Mouse (Mus musculus): ENCODE measurements around the gene 4930516K23Rik. TPM values are rescaled to one million over a fixed set of nuclear protein-coding genes. Genes with fewer than 3 reads are reported as not detected.

Gene 4930516K23Rik
- polyA plus RNA-seq, 1 experiment = not detected

DNA sequence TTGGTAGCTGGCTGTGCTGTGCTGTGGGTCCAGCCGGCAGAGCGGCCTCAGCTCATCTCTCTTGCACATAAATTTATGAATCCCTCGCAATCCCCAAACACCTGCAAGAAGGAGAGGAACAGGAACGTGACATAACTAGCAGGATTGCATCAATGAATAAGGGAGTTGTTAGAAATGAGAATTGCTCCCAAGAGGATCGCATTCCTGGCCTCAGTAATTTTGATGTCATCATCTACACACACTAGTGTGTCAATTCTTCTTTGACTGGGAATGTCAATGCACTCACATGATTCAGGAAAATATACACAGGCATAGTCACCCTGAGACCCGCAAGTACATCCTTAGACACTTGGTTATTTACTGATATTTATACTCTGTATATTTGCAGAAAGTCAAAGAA is 35.8 kb downstream of the 4930516K23Rik start, which contains the start of gene Olfr640:
Gene Olfr640 (minus strand): TSS at position 101 of the 400 bp plus-strand sequence.
- Histone ChIP-seq H3K4me1 (ENCODE audit: control insufficient read depth, insufficient read depth, low read length) (no peaks in the 10 kb centered on the region), H3K4me3 (ENCODE audit: insufficient read depth, low read length) (no peak within 1 kb of the TSS), H3K27ac (ENCODE audit: insufficient read depth, low read length) (no peak within 1 kb of the TSS)
- no peak for TF ChIP-seq CTCF (IDR thresholded peaks at IDR 0.05; ENCODE audit: borderline replicate concordance, insufficient read depth, low read length)
- TF ChIP-seq POLR2A (IDR thresholded peaks at IDR 0.05; ENCODE audit: low read depth, low read length) = no peak

DNA sequence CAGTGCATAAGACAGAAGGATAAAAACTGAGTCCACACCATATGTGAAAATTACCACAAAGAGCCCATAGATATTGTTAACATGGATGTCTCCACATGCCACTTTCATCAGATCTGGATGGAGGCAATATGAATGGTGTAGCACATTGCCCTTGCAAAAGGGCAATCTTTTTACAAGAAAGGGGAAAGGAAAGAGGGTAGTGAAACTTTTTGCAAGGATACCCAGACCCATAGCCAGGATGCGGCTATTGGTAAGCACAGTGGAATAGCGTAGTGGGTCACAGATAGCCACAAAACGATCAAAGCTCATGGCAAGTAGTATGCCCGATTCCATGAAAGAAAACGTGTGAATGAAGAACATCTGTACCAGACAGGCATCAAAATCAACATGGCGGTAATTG is 39.6 kb downstream of the 4930516K23Rik start:
- Histone ChIP-seq H3K27ac (ENCODE audit: insufficient read depth, low read length) (no peak overlapping the region), H3K4me1 (ENCODE audit: control insufficient read depth, insufficient read depth, low read length) (no peaks in the 10 kb centered on the region), H3K4me3 (ENCODE audit: insufficient read depth, low read length) (no peak overlapping the region)
- TF ChIP-seq CTCF (IDR thresholded peaks at IDR 0.05; ENCODE audit: borderline replicate concordance, insufficient read depth, low read length) = no peak
- TF ChIP-seq POLR2A (IDR thresholded peaks at IDR 0.05; ENCODE audit: low read depth, low read length) = no peak

DNA sequence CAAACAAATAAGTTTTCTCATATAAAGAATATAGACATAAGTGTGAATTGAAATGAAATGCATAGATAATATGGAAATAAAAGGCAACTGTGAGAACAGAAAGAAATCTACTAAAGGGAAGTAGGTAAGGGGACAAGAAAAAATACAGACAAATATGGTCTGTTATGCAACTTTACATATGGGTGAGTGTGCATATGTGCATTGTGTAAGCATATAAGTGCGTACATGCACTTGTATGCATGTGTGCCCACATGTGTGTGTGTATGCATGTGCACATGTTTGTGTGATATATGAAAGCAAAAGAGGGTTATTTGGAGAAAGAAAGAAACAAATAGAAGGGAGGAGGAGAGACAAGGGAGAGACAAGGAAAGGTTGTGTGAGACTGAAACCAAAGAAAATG is 42.3 kb downstream of the 4930516K23Rik start:
- Histone ChIP-seq H3K27ac (ENCODE audit: insufficient read depth, low read length) (no peak overlapping the region), H3K4me1 (ENCODE audit: control insufficient read depth, insufficient read depth, low read length) (no peaks in the 10 kb centered on the region), H3K4me3 (ENCODE audit: insufficient read depth, low read length) (no peak overlapping the region)
- no peak for TF ChIP-seq POLR2A (IDR thresholded peaks at IDR 0.05; ENCODE audit: low read depth, low read length)
- TF ChIP-seq CTCF (IDR thresholded peaks at IDR 0.05; ENCODE audit: borderline replicate concordance, insufficient read depth, low read length) = no peak

DNA sequence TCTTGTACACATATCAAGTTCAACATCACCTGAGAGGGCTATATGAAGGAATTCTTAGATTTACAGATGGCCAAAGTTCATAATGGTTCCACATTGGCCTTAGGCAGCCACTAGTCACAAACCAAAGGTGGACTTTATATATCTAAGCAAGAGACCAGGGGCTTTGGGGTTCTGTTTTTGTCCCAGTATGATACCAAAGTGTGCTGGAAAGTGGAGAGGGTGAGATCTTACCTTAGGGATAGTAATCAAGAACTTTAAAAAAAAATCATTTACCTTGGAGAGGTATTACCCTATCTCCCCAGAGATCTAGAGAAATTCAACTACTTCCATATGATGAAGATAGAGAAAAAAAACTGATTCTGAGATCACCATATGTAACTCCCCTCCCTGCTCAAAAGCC is 44.0 kb downstream of the 4930516K23Rik start, which contains the start of gene Olfr639:
Gene Olfr639 (minus strand): TSS at position 101 of the 400 bp plus-strand sequence.
- no peak for TF ChIP-seq POLR2A (IDR thresholded peaks at IDR 0.05; ENCODE audit: low read depth, low read length)
- TF ChIP-seq CTCF (IDR thresholded peaks at IDR 0.05; ENCODE audit: borderline replicate concordance, insufficient read depth, low read length) = no peak
- no peaks in the 10 kb centered on the region for H3K4me1 ChIP-seq (ENCODE audit: control insufficient read depth, insufficient read depth, low read length)
- no peak within 1 kb of the TSS for H3K27ac ChIP-seq (ENCODE audit: insufficient read depth, low read length)
- no peak within 1 kb of the TSS for H3K4me3 ChIP-seq (ENCODE audit: insufficient read depth, low read length)

Other genes with a start within 250 kb of the 4930516K23Rik start
- gene Hbb-bt, start 247.4 kb downstream of the 4930516K23Rik start, polyA plus RNA-seq (2011; ENCODE audit: insufficient read length, low read depth, missing spikeins) = not detected in 2 replicates
- not detected in 2 replicates for gene Hbb-bs, start 233.3 kb downstream of the 4930516K23Rik start, polyA plus RNA-seq (2011; ENCODE audit: insufficient read length, low read depth, missing spikeins)
- gene Hbb-bh2, start 220.9 kb downstream of the 4930516K23Rik start, polyA plus RNA-seq (2011; ENCODE audit: insufficient read length, low read depth, missing spikeins) = not detected in 2 replicates
- not detected in 2 replicates for gene Hbb-bh1, start 218.3 kb downstream of the 4930516K23Rik start, polyA plus RNA-seq (2011; ENCODE audit: insufficient read length, low read depth, missing spikeins)
- not detected in 2 replicates for gene Hbb-y, start 208.2 kb downstream of the 4930516K23Rik start, polyA plus RNA-seq (2011; ENCODE audit: insufficient read length, low read depth, missing spikeins)
- not detected in 2 replicates for gene Olfr66, start 175.2 kb downstream of the 4930516K23Rik start, polyA plus RNA-seq (2011; ENCODE audit: insufficient read length, low read depth, missing spikeins)
- gene Olfr64, start 167.0 kb downstream of the 4930516K23Rik start, polyA plus RNA-seq (2011; ENCODE audit: insufficient read length, low read depth, missing spikeins) = not detected in 2 replicates
- gene Olfr65, start 158.0 kb downstream of the 4930516K23Rik start, polyA plus RNA-seq (2011; ENCODE audit: insufficient read length, low read depth, missing spikeins) = not detected in 2 replicates
- gene Olfr631, start 132.6 kb downstream of the 4930516K23Rik start, polyA plus RNA-seq (2011; ENCODE audit: insufficient read length, low read depth, missing spikeins) = not detected in 2 replicates
- not detected in 2 replicates for gene Olfr632, start 127.1 kb downstream of the 4930516K23Rik start, polyA plus RNA-seq (2011; ENCODE audit: insufficient read length, low read depth, missing spikeins)
- gene Olfr633, start 117.0 kb downstream of the 4930516K23Rik start, polyA plus RNA-seq (2011; ENCODE audit: insufficient read length, low read depth, missing spikeins) = not detected in 2 replicates
- not detected in 2 replicates for gene Olfr635, start 90.3 kb downstream of the 4930516K23Rik start, polyA plus RNA-seq (2011; ENCODE audit: insufficient read length, low read depth, missing spikeins)
- not detected in 2 replicates for gene Olfr638, start 62.7 kb downstream of the 4930516K23Rik start, polyA plus RNA-seq (2011; ENCODE audit: insufficient read length, low read depth, missing spikeins)
- gene Olfr639, start 44.1 kb downstream of the 4930516K23Rik start, polyA plus RNA-seq (2011; ENCODE audit: insufficient read length, low read depth, missing spikeins) = not detected in 2 replicates
- not detected in 2 replicates for gene Olfr640, start 35.9 kb downstream of the 4930516K23Rik start, polyA plus RNA-seq (2011; ENCODE audit: insufficient read length, low read depth, missing spikeins)
- not detected in 2 replicates for gene Olfr641, start 26.0 kb downstream of the 4930516K23Rik start, polyA plus RNA-seq (2011; ENCODE audit: insufficient read length, low read depth, missing spikeins)
- gene Olfr642, start 8.8 kb downstream of the 4930516K23Rik start, polyA plus RNA-seq (2011; ENCODE audit: insufficient read length, low read depth, missing spikeins) = not detected in 2 replicates
- not detected in 2 replicates for gene Olfr644, start 10.4 kb upstream of the 4930516K23Rik start, polyA plus RNA-seq (2011; ENCODE audit: insufficient read length, low read depth, missing spikeins)
- not detected in 2 replicates for gene Olfr645, start 24.0 kb upstream of the 4930516K23Rik start, polyA plus RNA-seq (2011; ENCODE audit: insufficient read length, low read depth, missing spikeins)
- gene Olfr646, start 43.4 kb upstream of the 4930516K23Rik start, polyA plus RNA-seq (2011; ENCODE audit: insufficient read length, low read depth, missing spikeins) = not detected in 2 replicates
- not detected in 2 replicates for gene Ubqln5, start 68.4 kb upstream of the 4930516K23Rik start, polyA plus RNA-seq (2011; ENCODE audit: insufficient read length, low read depth, missing spikeins)
- gene Olfr643, start 76.0 kb upstream of the 4930516K23Rik start, polyA plus RNA-seq (2011; ENCODE audit: insufficient read length, low read depth, missing spikeins) = not detected in 2 replicates
- not detected in 2 replicates for gene Ubqln3, start 81.8 kb upstream of the 4930516K23Rik start, polyA plus RNA-seq (2011; ENCODE audit: insufficient read length, low read depth, missing spikeins)
- gene Ubqlnl, start 89.1 kb upstream of the 4930516K23Rik start, polyA plus RNA-seq (2011; ENCODE audit: insufficient read length, low read depth, missing spikeins) = not detected in 2 replicates
- gene Olfm5, start 103.4 kb upstream of the 4930516K23Rik start, polyA plus RNA-seq (2011; ENCODE audit: insufficient read length, low read depth, missing spikeins) = not detected in 2 replicates
- not detected in 2 replicates for gene Olfr648, start 121.9 kb upstream of the 4930516K23Rik start, polyA plus RNA-seq (2011; ENCODE audit: insufficient read length, low read depth, missing spikeins)
- not detected in 2 replicates for gene Olfr649, start 134.5 kb upstream of the 4930516K23Rik start, polyA plus RNA-seq (2011; ENCODE audit: insufficient read length, low read depth, missing spikeins)
- gene Trim6, start 157.3 kb upstream of the 4930516K23Rik start, polyA plus RNA-seq (2011; ENCODE audit: insufficient read length, low read depth, missing spikeins) = 0.67 and 1.4 TPM in 2 replicates
- 4.9 and 5.8 TPM in 2 replicates for gene Trim34a, start 183.0 kb upstream of the 4930516K23Rik start, polyA plus RNA-seq (2011; ENCODE audit: insufficient read length, low read depth, missing spikeins)
- gene Trim5, start 226.6 kb upstream of the 4930516K23Rik start, polyA plus RNA-seq (2011; ENCODE audit: insufficient read length, low read depth, missing spikeins) = 2.1 and 2.4 TPM in 2 replicates

Measured in embryonic fibroblast, embryonic 13.5 days (primary cell).